Mouse (Mus musculus) sigmoid colon, adult 10 weeks (tissue): ENCODE measurements around the gene R3hdm2. TPM values are rescaled to one million over a fixed set of nuclear protein-coding genes. Genes with fewer than 3 reads are reported as not detected.

Experiments
- polyA plus RNA-seq: library from polyadenylated mRNA; stranded (reverse); fragments of 350-450 nt; fragmentation: Illumina TruSeq; extraction: RNeasy Lipid Tissue Mini Kit (QIAGEN cat#74804); gene quantifications from one replicate; pipeline ENCODE4 v1.2.3, GENCODE M21; 2014; ENCODE audit warnings: low read depth, low replicate concordance

R3hdm2 gene
- 192 TPM for polyA plus RNA-seq

DNA sequence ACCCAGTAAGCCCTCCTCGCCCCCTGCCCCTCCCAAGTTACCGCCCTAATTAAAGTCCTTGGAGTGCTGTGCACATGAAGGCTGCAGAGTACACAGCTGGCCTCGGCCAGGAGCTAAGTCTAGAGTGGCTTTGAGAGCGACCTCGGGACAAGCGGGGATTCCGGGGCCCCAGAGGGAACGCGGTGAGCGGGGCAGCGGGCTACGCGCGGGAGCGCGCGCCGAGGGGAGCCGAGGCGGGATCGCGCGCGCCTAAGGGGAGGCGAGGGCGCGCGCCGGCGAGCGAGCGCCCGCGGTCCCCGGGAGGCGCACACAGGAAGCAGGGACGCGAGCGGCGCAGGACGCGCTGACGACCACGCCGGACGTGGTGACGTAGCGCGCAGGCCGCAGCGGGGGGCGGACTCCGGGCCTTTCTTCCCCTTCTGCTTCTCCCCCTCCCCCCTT is at the start of gene R3hdm2:
TSS of gene R3hdm2 (plus strand) at position 77 of the 441 bp plus-strand sequence.

DNA sequence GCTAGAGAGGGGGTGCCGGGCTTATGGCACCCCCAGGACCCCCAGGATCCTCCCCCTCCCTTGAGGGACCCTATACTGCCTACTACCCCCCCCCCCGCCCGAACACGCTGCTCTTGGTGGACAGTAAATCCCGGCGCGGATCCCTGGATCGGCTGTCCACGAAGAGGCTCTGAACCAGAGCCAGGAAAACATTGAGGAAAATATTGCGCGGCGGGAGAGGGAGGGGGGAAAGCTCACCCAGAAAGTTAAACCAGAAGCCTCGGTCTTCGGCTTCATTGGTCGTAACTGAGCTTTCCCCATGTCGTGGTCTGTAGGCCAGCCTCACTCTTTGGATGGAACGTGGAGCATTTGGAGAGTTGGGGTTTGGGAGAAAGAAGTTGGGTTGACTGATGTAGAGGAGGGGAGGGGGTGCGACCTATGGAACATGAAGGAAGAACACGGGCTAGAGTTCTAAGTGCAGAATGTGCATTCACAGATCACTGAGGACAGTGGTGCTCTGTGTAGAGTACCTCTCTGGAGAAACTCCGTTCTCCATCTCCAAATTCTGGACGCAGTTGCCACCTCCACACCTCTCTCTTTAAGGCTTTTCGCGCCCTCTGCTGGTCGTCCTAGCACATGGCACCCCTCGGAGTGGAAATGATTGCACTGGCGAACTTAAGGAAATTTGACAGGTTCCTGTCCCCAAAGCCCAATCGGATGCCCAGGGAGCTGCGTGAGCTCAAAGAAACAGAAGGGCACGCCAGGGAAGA is 38.1 kb upstream of the R3hdm2 start, which contains the start of gene Gli1:
TSS of gene Gli1 (minus strand) at position 84 of the 749 bp plus-strand sequence.

DNA sequence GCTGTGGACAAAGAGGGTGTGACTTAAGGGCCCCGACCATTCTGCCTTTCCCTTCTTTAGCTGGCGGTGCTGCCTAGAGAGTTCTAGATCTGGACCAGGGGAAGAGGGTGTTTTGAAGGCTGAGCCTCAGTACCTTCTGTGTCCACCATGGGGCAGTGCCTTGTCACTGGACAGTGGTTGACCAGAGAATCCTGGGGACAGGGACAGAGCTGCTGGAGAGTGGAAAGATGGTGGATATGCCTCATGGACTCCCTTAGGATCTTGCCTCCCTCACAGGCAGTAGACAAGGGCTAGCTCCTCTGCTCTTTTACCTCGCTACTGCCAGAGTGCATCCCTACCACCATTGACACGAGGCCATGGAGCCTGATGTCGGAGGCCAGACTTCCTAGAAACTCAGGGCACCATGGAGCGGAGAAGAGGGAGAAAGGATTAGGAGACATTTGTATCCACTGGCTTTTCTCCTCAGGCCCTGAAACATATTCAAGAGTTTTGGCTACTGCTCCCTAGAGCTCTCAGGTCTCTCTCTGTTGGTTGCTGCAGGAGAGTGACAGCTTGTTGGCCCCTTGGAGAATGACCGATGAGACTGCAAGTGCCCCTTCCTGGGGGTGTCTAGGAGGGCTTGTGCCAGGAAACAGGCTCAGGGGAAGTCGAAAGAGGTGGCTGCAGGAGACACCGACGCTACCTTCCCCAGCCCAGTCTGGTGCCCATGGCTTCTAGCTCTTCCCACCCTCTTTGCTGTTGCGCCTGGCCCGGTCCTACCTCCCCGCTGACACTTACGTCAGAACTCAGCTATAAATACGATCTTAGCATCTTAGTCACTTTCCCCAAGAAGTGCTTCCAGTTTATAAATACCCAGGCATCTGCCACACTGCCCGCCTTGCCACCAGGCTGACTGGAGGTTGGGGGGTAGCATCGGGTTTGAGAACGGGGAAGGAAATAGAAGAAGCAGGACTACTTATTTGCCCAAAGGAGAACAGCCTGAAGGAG is 25.9 kb upstream of the R3hdm2 start, which contains the start of gene Inhbe:
TSS of gene Inhbe (minus strand) at position 503 of the 987 bp plus-strand sequence.

DNA sequence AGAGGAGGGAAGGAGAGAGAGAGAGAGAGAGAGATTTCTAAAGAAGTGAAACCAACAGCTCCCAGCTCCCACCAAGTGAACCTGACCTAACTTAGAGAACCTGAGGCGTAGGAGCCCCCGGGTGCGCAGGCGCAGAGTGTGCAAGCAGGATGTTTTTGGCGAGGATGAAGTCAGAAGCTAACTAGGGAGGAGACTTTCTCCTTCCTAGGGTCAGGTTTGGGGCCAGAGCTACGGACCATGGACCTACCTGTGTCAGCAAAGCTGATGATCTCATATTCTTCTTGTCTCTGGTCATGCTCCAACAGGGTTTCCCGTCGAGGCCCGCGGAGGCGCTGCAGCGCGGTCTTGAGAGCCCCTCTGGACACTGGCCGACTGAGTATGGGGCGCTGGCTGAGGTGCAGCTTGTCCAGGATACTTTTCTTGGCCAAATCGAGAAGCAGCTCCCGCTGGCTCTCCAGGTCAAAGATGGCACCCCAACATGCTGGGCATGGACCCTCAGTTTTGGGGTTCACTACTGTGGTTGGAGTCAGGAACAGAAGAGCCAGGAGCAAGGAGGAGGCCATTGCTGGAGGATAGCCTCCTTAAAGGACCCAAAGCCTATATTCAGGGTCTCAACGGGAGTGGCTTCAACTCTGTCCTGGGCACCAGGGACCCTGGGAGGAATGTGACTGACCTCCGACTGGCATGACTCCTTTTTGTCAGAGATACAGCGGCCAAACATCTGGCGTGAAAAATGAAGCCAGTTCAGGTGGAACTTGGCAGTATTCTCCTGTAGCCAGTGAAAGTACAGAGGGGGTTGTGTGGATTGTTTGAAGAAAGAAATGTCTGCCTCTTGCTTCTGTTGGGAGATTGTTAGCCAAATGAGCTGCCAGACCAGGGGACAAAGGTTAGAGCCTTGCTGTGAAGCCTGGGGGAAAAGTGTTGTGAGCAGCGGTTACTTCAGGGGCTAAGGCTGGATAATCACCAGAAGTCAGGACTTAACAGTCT is 10.0 kb upstream of the R3hdm2 start, which contains the start of gene Inhbc:
TSS of gene Inhbc (minus strand) at position 598 of the 987 bp plus-strand sequence.

DNA sequence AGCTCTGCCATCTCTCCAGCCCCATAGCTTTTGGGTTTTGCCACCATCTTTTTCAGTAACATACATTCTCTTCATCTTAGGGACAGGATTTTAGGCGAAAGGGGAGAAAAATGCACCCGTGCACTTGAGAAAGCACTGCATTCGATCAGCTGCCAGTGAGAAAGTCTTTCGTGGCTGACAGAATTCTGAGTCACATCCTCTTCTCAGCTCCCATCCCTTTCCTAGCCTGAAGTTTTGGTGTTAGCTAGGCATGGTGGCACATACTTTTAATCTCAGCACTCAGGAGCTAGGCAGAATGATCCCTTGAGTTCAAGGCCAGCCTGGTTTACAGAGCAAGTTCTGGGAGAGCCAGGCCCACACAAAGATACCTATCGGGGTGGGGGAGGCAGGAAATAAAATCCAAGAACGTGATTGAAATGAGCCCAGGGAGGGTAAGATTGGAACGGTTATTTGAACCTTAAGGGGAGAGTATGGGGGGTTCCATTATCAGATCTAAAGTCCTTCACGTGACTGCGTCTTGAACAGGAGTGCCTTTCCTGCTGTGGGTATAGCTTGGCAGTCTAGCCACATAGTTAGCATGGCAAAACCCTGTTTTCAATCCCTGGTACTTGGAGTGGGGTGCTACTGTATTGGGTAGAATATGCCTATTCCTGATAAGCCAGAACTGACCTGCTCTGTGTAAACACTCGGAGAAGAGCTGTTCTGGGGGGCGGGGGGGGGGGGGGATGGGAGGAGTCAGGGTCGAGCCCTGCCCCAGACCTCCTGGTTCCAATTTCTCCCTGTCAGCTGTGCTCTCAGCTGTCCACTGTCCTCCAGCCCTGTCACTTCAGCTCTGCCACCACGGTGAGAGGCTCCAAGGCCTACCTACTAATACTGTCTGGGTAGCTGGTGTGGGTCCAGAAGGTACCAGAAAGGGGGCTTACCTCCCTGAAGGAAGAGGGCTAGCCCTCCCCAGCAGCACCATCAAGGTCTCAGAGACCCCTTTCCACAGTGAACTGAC is 121.1 kb downstream of the R3hdm2 start, which contains the start of gene Stac3:
TSS of gene Stac3 (plus strand) at position 793 of the 1,000 bp plus-strand sequence.

DNA sequence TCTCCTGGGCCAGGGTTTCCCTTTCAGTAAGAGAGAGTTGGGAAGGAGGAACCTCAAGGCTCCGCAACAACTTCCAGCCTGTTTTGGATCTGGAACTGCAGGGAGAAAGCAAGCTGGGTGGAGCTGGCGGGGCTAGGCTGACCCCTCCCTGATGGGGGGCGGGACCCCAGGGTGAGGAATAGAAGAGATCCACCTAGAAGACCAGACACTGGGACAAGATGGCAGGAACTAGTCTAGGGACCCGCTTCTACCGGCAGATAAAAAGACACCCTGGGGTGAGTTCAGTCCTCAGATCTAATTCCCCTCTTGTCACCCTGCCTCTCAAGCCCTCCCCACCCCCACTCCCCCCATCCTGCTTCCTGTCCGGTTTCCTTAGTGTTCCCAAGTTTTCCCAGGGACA is 134.6 kb downstream of the R3hdm2 start, which contains the start of gene Ndufa4l2:
TSS of gene Ndufa4l2 (plus strand) at position 204 of the 400 bp plus-strand sequence.

DNA sequence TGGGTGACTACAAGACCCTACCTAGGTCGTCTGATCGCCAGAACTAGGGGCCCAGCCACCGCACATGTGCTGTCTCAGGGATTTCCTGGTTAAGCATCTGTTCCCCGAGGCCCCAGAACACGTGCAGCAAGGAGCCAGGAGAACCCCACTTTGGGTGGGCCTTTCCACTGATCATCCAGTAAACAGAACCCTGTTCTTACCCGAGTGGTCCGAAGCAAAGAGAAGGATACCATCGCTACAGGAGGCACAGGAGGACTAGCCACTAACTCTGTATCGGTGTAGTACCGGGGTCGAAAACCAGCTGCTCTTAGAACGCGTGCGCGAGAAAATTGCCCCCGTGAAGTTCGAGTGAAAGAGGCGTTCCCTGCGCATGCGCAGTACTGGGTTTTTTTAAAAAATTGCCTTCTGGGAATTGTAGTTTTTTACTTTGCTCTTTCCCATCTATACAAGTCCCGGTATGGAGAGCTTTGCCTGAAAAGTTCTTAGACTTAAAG is 142.0 kb downstream of the R3hdm2 start, which contains the start of gene Shmt2:
TSS of gene Shmt2 (minus strand) at position 357 of the 494 bp plus-strand sequence.

DNA sequence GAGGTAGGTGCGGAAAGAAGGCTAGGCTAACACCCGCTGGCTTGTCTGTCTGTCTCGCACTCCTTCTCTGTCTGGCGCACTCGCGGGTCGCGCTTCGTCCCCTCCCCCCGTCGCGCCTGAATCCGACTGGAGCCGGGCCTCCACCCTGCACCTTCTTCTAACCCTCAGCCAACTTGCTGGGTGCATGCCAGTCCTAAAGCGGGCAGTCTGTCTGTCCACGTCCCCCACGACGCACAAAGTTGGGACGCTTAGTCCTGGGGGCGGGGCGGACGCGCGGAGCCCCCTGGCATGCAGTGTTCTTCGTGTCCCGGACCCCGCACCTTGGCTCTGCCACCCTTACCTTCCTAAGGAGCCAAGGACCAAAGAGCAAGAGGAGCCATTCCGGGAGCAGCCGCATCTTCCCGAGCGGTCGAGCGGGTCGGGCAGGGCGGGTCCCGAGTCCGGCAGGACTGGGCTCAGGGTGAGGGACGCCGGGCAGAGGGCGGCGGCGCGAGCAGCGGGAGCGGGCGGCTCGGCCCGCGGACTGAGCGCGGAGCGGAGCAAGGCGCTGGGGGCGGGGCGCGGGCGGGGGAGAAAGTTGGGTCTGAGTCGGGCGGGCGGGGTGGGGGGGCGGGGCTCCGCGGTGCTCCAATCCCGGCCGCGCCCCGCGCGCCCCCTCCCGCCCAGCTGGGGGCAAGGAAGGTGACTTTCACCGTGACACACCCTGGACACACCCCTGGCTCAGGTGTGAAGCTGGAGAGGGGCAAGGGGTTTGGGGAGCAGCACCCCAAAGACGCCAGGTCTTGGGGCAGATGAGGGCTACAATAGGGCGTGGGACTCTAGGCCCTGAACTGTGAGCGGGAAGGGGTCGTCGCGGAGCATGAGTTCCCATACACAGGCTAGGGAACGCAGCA is 154.2 kb downstream of the R3hdm2 start, which contains the start of gene Nxph4:
TSS of gene Nxph4 (minus strand) at position 524 of the 893 bp plus-strand sequence.

Other genes starting within 250 kb of the R3hdm2 start
- gene B4galnt1, start 215.1 kb upstream of the R3hdm2 start, polyA plus RNA-seq: 3.1 TPM
- not detected for gene Slc26a10, start 199.7 kb upstream of the R3hdm2 start, polyA plus RNA-seq
- 8.2 TPM for gene Arhgef25, start 190.2 kb upstream of the R3hdm2 start, polyA plus RNA-seq
- gene Dtx3, start 184.6 kb upstream of the R3hdm2 start, polyA plus RNA-seq: 3.4 TPM
- gene Pip4k2c, start 168.7 kb upstream of the R3hdm2 start, polyA plus RNA-seq: 23.3 TPM
- 2.3 TPM for gene Kif5a, start 117.0 kb upstream of the R3hdm2 start, polyA plus RNA-seq
- 26.7 TPM for gene Dctn2, start 114.0 kb upstream of the R3hdm2 start, polyA plus RNA-seq
- gene Mbd6, start 91.3 kb upstream of the R3hdm2 start, polyA plus RNA-seq: 3.3 TPM
- 5.4 TPM for gene Mars, start 68.5 kb upstream of the R3hdm2 start, polyA plus RNA-seq
- 0.41 TPM for gene Arhgap9, start 58.4 kb upstream of the R3hdm2 start, polyA plus RNA-seq
- gene Gli1, start 38.4 kb upstream of the R3hdm2 start, polyA plus RNA-seq: 0.38 TPM
- not detected for gene Inhbe, start 25.9 kb upstream of the R3hdm2 start, polyA plus RNA-seq
- not detected for gene Inhbc, start 9.9 kb upstream of the R3hdm2 start, polyA plus RNA-seq
- gene Stac3, start 121.4 kb downstream of the R3hdm2 start, polyA plus RNA-seq: not detected
- not detected for gene Ndufa4l2, start 134.6 kb downstream of the R3hdm2 start, polyA plus RNA-seq
- gene Shmt2, start 142.1 kb downstream of the R3hdm2 start, polyA plus RNA-seq: 0.91 TPM
- gene Nxph4, start 154.2 kb downstream of the R3hdm2 start, polyA plus RNA-seq: not detected
- 2.3 TPM for gene Lrp1, start 240.8 kb downstream of the R3hdm2 start, polyA plus RNA-seq